Mouse (Mus musculus) bone marrow macrophage, adult 2 months (primary cell): ENCODE results near the gene Med29.

ENCODE experiments used
- CTCF ChIP-seq: IDR thresholded peaks from 2 replicates; pipeline ENCODE4 v1.5.1; 2012; ENCODE audit warnings: low read depth, mild to moderate bottlenecking, low read length, moderate library complexity
- POLR2A ChIP-seq: IDR thresholded peaks from 2 replicates; pipeline ENCODE4 v1.6.1; 2012; ENCODE audit warnings: mild to moderate bottlenecking, low read depth, low read length, borderline replicate concordance

GRCm38 (mm10) chr7:28347746-28348145, 44.8 kb downstream of the Med29 start:
- TF ChIP-seq CTCF: no peak
- TF ChIP-seq POLR2A: no peak
